Mouse (Mus musculus): Measurements from ENCODE around the gene Dhx30. TPM values are rescaled to one million over a fixed set of nuclear protein-coding genes. Genes with fewer than 3 reads are reported as not detected.

Dhx30 gene
- total RNA-seq, 2 experiments from 2014 or later: 28.7 to 29.9 TPM

DNA sequence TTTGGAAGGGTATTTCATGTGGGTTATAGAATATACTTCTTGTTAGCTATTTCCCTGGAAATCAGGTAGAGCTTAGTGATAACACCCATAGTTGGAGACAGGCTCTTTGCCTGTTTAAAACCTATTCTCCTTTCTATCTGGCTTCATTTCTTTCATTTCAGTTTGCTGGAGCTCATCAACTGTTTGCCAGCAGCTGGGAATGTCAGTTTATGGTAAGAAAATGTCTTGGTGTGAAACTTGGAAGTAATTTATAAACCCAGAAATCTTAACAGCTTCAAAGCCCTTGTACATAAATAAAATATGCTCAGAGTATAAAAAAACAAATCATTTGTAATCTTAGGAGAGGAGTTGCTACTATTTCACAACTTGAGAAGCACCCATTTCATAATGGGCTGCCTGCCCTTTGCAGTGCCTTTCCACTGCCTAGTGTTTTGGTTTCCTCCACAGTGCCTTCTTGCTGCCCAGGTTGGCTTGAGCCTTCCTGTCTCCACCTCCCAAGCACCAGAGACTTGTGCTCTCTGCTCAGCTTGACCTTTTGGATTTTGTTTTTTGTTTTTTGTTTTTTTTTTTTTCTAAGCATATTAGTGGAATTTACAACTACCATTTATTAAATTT, 71.8 kb downstream of the Dhx30 start:
- DNase-seq: no peak

DNA sequence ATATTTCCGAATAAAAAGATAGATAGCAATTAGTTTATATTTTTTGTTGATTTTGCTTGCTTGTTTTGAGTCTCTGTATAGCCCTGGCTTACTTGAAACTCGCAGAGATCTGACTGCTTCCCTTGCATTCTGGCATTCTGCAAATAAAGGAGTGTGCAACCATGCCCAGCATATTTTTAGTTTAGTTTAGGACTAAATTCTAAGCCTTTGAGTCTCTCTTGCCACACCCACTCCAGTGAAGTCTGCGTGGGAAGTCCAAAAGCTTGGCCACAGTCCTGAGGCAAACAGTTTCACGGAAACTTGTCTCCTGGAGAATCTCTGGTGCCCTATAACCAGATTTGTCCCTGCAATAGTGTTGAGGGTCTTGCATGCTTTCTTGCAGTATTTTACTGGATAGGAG, 73.3 kb downstream of the Dhx30 start:
- DNase-seq: no peak

DNA sequence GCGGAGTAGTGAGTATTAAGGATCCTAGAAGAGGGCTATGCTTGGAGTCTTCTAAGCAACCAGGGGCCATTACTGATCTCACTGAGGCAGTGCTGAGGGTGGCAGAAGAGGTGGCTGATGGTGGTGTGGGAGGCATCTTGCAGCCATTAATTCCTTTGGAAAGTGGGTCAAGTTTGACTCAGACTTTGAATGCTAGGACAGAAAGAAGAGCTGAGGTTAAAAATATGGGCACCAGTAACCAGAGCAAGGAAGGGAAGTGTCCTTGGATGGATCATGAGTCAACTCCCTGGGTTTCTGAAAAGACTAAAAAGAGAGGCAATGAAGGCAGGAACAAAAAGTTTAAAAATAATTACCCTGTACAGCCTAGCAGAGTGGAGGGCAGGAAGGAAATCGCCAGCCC, 79.1 kb downstream of the Dhx30 start:
- DNase-seq: no peak

DNA sequence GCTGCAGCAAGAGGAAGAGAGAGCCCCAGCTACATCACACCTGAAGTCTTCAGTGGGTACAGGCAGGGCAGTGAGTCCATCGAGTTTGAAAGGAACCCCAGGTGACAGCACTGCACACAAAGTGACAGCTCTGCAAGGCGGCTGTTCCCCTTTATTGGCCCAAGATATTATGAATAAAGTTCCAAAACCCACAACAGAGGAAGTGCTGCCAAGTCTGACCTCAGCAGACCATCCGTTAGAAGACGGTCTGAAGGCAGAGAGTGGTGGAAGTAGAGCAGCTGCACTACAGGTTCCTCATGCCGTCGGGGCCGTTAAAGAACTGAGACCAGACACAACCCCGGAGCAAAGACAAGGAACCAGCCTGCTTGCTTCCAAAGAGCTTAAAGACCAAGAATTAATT, 79.7 kb downstream of the Dhx30 start:
- no peak for DNase-seq

GRCm38 (mm10) chr9:110035091-110035490, 82.5 kb downstream of the Dhx30 start:
- DNase-seq: no peak

Other genes with a start within 250 kb of the Dhx30 start
- gene Cdc25a, start 242.3 kb downstream of the Dhx30 start, total RNA-seq (2021): 1 to 10 TPM; 3.6 to 3.7 TPM
- 100 to 1,000 TPM; 426 to 444 TPM for gene Map4, start 186.4 kb downstream of the Dhx30 start, total RNA-seq (2021)
- 10 to 100 TPM; 19.5 to 19.6 TPM for gene Smarcc1, start 122 bp downstream of the Dhx30 start, total RNA-seq (2021)
- under 1 TPM; 0.19 to 0.31 TPM for gene Cspg5, start 126.0 kb upstream of the Dhx30 start, total RNA-seq (2021)
- gene Elp6, start 187.3 kb upstream of the Dhx30 start, total RNA-seq (2021): 1 to 10 TPM; 2.4 to 2.6 TPM
- gene Scap, start 215.5 kb upstream of the Dhx30 start, total RNA-seq (2021): 10 to 100 TPM; 17.0 to 21.5 TPM

Measured in gastrocnemius, postnatal 25 days (tissue).